Mouse (Mus musculus) layer of hippocampus, adult 9-11 months (tissue): Measurements from ENCODE around the gene Baiap2l2.
A peak's percentile ranks its signal among the peaks of the same experiment; 100 is the strongest.
"Not testable (repeated sequence)": the region's sequence is repeated elsewhere in the genome, so short reads cannot be mapped to it uniquely, and the experiment has no call there.

Source experiments
- DNase-seq: peaks from one replicate; pipeline ENCODE4 v3.0.0; 2022

Baiap2l2 gene

GRCm38 (mm10) chr15:79261095-79261725 is 24.1 kb downstream of the Baiap2l2 start:
- DNase-seq: no peak

- DNase-seq: no peak
Measured at GRCm38 (mm10) chr15:79258521-79258920, 26.8 kb downstream of the Baiap2l2 start.

DNA sequence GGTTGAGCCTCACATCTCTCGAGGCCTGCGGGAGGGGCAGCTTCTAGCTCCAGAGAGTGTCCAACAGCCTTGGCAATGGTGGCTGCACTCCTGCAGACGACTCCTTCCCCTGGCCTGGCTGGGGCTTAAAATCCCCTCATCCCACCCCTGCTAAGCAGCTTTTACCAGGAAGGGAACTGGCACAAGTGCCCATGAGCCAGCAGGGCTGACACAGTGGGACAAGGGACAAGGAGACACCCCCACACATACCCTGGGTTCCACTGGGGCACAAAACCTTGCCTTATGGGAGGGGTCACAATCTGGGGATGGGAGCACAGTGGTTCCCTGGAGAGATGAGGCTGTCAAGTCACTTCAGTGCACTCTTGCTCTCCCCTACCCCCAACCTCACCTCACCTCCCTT is 30.7 kb downstream of the Baiap2l2 start, which contains the start of gene Slc16a8:
Gene Slc16a8 (minus strand): TSS at position 101 of the 400 bp plus-strand sequence.
- DNase-seq: no peak

DNA sequence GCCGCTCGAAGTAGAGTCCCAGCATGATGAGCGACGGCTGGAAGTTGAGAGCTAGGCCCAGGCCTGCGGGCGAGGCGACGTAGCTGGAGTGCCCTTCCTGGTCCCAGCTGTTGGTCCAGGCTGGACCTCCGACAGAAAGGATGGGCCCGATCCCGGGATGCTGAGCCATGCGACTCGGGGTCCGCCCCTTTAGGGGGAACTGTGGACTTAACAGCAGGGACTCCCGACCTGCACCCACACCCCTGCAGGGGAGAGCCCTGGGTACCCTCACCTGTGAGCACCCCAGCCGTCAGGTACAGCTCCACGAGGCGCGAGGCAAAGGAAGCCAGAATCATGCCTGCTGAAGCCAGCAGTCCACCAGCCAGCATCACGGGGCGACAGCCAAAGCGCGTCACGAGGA is 32.8 kb downstream of the Baiap2l2 start:
- no peak for DNase-seq

GRCm38 (mm10) chr15:79251781-79252491 is 33.4 kb downstream of the Baiap2l2 start:
- no peak for DNase-seq

DNA sequence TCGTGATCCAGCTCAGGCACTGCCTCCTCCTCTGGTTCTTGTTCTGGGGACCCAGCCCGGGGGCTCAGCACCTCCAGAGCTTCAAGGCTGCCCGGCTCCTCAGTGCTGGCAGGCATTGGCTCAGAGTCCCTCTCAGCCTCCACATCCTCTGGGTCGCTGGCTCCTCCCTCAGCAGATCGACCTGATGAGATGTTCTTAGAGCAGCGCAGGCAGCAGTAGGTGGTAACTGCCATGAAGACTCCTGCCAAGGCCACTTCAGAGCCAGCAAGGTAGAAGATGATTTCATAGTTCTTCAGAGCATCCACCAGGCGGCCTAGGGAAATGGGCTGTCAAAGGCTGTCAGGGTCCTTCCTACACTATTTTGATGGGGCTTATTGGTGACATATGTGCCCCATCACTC is 34.2 kb downstream of the Baiap2l2 start:
- DNase-seq: no peak

- no peak for DNase-seq
Measured at GRCm38 (mm10) chr15:79250236-79250635, 35.1 kb downstream of the Baiap2l2 start.

DNA sequence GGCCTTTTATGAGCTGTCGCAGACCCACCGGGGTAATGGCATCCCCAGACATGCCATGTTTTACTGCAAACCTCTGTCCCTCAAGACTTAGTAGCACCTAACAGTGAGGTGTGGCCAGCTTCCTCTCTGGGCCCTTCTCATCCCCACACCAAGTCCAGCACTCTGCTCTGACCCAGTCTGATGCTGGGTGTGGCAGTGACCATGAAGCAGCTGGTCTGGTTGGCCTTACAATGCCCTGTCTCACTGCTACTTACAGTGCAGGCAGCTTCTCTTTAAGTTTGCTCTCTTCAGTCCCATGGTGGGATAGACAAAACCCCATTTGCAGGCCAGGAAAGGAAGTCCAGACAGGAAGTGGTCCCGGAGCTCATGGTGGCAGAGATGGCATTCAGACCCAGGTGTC is 40.0 kb downstream of the Baiap2l2 start:
- DNase-seq: no peak

DNA sequence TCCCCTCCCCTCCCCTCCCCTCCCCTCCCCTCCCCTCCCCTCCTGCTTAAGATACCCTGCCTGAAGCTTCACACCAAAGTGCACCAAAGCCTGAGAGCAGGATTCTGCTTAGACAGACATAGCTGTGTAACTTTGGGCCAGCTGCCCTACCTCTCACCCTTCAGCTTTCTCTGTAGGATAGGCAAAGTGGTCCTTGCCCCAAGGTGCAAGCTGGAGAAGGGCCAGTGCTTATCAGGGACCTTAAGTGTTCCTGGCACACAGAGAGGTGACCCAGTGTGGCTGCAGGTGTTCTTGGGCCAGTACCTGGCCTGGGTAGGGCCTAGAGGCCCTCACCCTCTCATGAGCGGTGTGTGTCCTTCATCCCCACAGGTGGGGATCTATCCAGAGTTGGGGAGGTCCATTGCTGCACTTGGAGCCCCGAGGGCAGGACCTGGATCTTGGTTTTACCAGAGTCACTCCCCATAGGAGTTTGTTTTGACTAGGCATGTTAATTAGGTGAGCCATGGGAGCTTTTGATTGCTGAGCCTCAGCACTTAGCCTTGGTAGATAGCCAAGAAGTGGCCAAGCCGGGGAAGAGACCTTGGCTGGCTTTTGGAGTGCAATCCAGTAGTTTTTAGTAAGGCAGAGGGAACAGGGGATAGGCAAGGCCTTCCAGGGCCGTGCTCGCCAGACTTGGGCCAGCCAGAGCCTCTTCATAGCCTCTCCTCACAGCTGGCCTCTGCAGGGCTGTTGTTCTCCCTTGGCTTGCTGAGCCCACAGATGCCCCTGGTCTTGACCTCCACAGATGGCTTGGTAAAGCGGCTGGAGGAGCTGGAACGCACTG is 41.1 kb downstream of the Baiap2l2 start:
- DNase-seq: no peak

DNA sequence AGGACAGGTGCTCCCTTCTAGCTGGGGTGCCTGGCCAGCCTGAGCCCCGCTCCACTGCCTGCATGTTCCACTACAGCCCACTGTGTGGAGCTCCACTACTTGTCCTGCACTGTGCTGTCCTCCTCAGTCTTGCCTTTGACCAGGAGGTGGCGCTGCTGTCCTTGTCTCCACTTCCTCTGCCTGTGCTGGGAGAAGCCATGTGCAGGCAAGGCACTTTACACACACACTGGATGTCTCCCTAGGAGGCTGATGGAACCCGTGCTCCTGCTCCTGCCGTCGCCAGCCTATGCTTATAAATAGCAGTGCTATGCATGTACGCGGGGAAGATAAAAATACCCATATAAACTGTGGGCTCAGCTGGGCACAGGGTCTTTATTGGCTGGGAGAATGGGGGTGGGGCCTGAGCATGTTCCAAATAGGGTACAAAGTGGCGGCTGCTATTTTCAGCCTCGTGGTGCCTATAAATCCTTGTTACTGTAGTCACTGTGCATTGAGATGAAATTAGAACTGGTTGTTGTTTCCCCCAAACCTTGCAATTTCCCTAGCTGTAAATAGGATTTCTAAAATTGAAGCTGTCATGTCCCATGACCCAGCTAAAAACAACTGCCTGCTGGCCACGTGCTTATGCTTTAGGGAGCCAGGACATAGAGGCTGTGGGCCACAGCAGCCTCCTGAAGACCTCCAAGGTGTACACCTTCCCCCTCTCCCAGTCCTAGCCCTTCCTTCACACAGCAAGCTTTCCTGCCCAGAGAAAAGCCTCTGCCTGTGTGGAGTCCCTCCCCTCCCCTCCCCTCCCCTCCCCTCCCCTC is 41.9 kb downstream of the Baiap2l2 start:
- DNase-seq: peak; percentile 99

GRCm38 (mm10) chr15:79242574-79243233 is 42.6 kb downstream of the Baiap2l2 start:
- no peak for DNase-seq

GRCm38 (mm10) chr15:79238036-79238435 is 47.3 kb downstream of the Baiap2l2 start:
- DNase-seq: no peak

GRCm38 (mm10) chr15:79235268-79235667 is 50.1 kb downstream of the Baiap2l2 start:
- no peak for DNase-seq

- DNase-seq: peak; percentile 87
Measured at GRCm38 (mm10) chr15:79229058-79229821, 56.1 kb downstream of the Baiap2l2 start, which contains the start of the genes Pick1 and Gm49486. Pick1 (plus strand) TSS chr15:79229173. Gm49486 (plus strand) TSS chr15:79229391.

DNA sequence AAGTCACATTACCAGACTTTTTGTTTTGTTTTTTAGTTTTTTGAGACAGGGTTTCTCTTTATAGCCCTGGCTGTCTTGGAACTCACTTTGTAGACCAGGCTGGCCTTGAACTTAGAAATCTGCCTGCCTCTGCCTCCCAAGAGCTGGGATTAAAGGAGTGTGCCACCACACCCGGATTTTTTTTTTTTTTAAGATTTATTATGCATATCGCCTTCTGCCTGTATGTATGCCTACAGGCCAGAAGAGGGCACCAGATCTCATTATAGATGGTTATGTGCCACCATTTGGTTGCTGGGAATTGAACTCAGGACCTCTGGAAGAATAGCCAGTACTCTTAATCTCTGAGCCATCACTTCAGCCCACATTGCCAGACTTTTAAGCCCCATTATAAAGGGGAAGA is 59.6 kb downstream of the Baiap2l2 start:
- not testable (repeated sequence) for DNase-seq

- DNase-seq: peak; percentile 91
Measured at GRCm38 (mm10) chr15:79224685-79225084, 60.7 kb downstream of the Baiap2l2 start.

GRCm38 (mm10) chr15:79223641-79224040 is 61.7 kb downstream of the Baiap2l2 start:
- no peak for DNase-seq

DNA sequence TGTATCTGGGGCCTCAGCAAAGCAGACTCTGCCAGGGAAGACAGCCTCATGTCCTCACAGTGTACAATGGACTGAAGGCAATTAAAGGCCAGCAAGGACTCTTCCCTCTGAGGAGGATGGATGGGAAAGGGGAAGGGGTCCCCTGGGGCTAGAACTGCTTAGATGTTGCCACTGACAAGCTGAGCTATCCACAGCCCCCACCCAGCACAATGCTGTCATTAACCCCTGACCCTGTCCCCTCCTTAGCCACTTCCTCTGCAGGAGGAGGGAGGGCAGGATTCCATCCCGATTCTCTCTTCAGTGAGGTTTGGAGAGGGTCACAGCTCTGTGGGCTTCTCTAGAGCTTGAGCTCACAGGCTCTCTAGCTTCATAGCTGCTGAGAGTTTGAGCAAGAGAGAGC is 65.8 kb downstream of the Baiap2l2 start:
- no peak for DNase-seq

GRCm38 (mm10) chr15:79216191-79216590 is 69.1 kb downstream of the Baiap2l2 start:
- DNase-seq: no peak

- DNase-seq: no peak
Measured at GRCm38 (mm10) chr15:79213591-79213990, 71.7 kb downstream of the Baiap2l2 start.

- peak; percentile 82 for DNase-seq
Measured at GRCm38 (mm10) chr15:79212750-79213446, 72.4 kb downstream of the Baiap2l2 start.
